Mouse (Mus musculus) liver, postnatal 0 days (tissue): ENCODE results near the gene Agap1.

Source experiments
- CTCF ChIP-seq: sonication (generic); IDR thresholded peaks from 2 replicates; pipeline ENCODE4 v1.5.1; 2016; ENCODE audit warnings: antibody characterized with exemption, low read depth
- EP300 ChIP-seq: IDR thresholded peaks from 2 replicates; pipeline ENCODE4 v1.6.1; 2016; ENCODE audit warnings: antibody characterized with exemption, low read depth, mild to moderate bottlenecking

DNA sequence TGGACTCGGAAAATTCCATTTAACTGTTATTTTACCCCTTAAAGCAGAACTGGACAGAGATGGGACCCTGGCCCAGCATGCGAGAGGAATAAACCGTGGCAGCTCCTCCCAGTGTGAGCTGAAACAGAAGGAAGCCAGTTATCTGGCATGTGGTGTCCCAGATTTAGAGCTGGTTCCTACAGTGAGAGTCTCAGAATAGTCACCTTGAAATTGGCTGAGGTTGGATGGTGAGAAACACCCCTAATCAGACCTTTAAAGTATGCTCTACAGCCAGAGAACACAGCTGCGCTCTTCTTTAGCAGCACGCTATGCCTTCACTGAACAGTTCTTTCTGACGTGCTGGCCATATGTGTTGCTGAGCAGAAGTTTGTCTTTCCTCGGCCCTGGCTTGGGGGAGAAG, 168.2 kb downstream of the Agap1 start:
- TF ChIP-seq CTCF (no peak), EP300 (no peak)
